Mouse (Mus musculus) neural tube, embryonic 15.5 days (tissue): Measurements from ENCODE around the gene 4930404N11Rik. TPM values are rescaled to one million over a fixed set of nuclear protein-coding genes. Genes with fewer than 3 reads are reported as not detected.

ENCODE experiments used
- ATAC-seq: fragments of 200-750 bp; cut with Nextera tagmentation; 2 replicates; pipeline ENCODE4 v1.8.0; 2017; ENCODE audit warnings: mild to moderate bottlenecking, moderate TSS enrichment, moderate library complexity; ENCODE audit not compliant: low FRiP score
- H3K27ac ChIP-seq: fragments of 300-500 bp; sonication (generic); replicated peaks from 2 replicates; pipeline ENCODE4 v1.5.1; 2015; ENCODE audit warnings: mild to moderate bottlenecking, inconsistent platforms
- H3K27me3 ChIP-seq: fragments of 300-500 bp; sonication (generic); replicated peaks from 2 replicates; pipeline ENCODE4 v1.6.1; 2015; ENCODE audit warnings: inconsistent platforms
- H3K36me3 ChIP-seq: fragments of 300-500 bp; sonication (generic); 2 replicates; pipeline ENCODE4 v1.6.1; 2015; ENCODE audit warnings: inconsistent platforms
- H3K4me1 ChIP-seq: fragments of 300-500 bp; sonication (generic); 2 replicates; pipeline ENCODE4 v1.6.1; 2015; ENCODE audit warnings: inconsistent platforms
- H3K4me2 ChIP-seq: fragments of 300-500 bp; sonication (generic); 2 replicates; pipeline ENCODE4 v1.6.1; 2015; ENCODE audit warnings: inconsistent platforms, mild to moderate bottlenecking, moderate library complexity
- H3K4me3 ChIP-seq: fragments of 300-500 bp; sonication (generic); replicated peaks from 2 replicates; pipeline ENCODE4 v1.5.1; 2015; ENCODE audit warnings: mild to moderate bottlenecking, inconsistent platforms
- H3K9ac ChIP-seq: fragments of 300-500 bp; sonication (generic); replicated peaks from 2 replicates; pipeline ENCODE4 v1.6.1; 2015; ENCODE audit warnings: mild to moderate bottlenecking, inconsistent platforms
- H3K9me3 ChIP-seq: fragments of 300-500 bp; sonication (generic); replicated peaks from 2 replicates; pipeline ENCODE4 v1.6.1; 2016; ENCODE audit warnings: inconsistent platforms
- WGBS: fragments of 180-500 bp; shearing (Covaris S2); methylation state at CpG from one replicate; pipeline ENCODE4 v1.1.7; 2015; ENCODE audit warnings: mixed read lengths; 5-methylcytosine and 5-hydroxymethylcytosine counted together
- polyA plus RNA-seq: library from polyadenylated mRNA; unstranded; fragments of >200 nt; fragmentation: Nextera tagmentation; extraction: Ambion mirVana; gene quantifications from 2 replicates; pipeline ENCODE4 v1.2.1, GENCODE M21; 2015

4930404N11Rik gene
- polyA plus RNA-seq, 1 experiment from 2014 or later, result 1.5 TPM

DNA sequence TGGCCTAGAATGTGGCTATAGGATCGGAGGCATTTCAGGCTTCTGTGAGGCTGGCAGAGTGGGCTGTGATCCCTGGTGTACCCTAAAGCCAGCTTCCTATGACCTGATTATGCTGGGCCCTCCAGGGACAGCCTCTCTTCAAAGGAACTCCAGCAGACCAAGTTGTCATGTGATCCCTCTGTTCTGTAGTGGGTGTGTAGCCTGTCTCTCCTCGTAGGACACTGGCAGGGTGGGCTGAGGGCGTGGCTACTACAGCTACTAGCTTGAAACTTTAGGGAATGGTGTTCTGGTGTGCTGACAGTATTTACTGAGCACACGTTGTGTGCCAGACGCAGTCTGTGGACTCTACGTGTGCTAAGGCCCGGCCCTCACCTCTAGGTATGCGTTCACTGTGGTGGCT lies 4.9 kb downstream of the 4930404N11Rik start:
- no peak overlapping the region for H3K4me3 ChIP-seq
- H3K36me3 ChIP-seq, result peaks cover 15% of the 10 kb centered on the region; the same call in 1 of the 2 replicates
- no peak for ATAC-seq
- no peak overlapping the region for H3K4me2 ChIP-seq
- no peaks in the 10 kb centered on the region for H3K9me3 ChIP-seq
- 62% methylated on average over 8 of the region's 8 CpGs for WGBS
- peaks cover 62% of the 10 kb centered on the region for H3K4me1 ChIP-seq
- H3K9ac ChIP-seq, result no peak overlapping the region
- peaks cover 31% of the 10 kb centered on the region for H3K27me3 ChIP-seq
- no peak overlapping the region for H3K27ac ChIP-seq

DNA sequence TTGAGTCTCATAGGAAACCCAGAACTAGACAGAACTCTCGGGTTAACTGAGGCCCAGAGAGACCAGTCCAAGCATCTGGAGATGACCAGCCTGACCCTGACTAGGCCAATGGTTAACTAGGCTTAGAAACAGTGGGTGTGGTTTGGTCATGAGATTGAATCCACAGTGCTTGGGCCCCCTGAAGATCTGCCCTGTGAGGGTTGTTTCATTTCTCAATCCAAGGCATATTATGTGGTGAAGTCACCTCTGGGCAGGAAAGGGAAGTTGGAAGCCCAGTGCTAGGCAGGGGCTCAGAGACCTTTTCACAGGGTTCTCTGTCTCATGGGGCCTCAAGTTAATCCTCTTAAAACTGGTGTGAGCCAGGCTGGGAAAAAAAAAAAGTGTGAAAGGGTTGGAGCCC lies 6.8 kb downstream of the 4930404N11Rik start:
- Histone ChIP-seq H3K9ac (no peak overlapping the region), H3K27me3 (peaks cover 15% of the 10 kb centered on the region), H3K36me3 (peaks cover 15% of the 10 kb centered on the region; the same call in 1 of the 2 replicates), H3K4me3 (0 out of 2 replicates have a peak overlapping the region, but pooled peaks have one; percentile 73), H3K27ac (no peak overlapping the region), H3K9me3 (no peaks in the 10 kb centered on the region), H3K4me2 (peak overlapping the region; percentile 85), H3K4me1 (peaks cover 47% of the 10 kb centered on the region)
- no peak for ATAC-seq
- 68% methylated on average over 1 of the region's 1 CpGs for WGBS

GRCm38 (mm10) chr10:81358209-81358608 lies 7.4 kb downstream of the 4930404N11Rik start:
- no peak for ATAC-seq
- 36% methylated on average over 4 of the region's 4 CpGs for WGBS
- Histone ChIP-seq H3K36me3 (peaks cover 15% of the 10 kb centered on the region; the same call in 1 of the 2 replicates), H3K27me3 (peaks cover 8% of the 10 kb centered on the region), H3K4me2 (peak overlapping the region; percentile 85), H3K4me1 (peaks cover 42% of the 10 kb centered on the region), H3K9ac (peak overlapping the region; percentile 76), H3K9me3 (no peaks in the 10 kb centered on the region), H3K4me3 (peak overlapping the region; percentile 73), H3K27ac (no peak overlapping the region)

- peaks cover 7% of the 10 kb centered on the region; the same call in 1 of the 2 replicates for H3K36me3 ChIP-seq
- H3K4me2 ChIP-seq, result peak within 1 kb of the TSS; percentile 85
- peak; percentile 93 for ATAC-seq
- H3K27me3 ChIP-seq, result no peaks in the 10 kb centered on the region
- H3K27ac ChIP-seq, result peak within 1 kb of the TSS; percentile 63
- H3K4me1 ChIP-seq, result peaks cover 42% of the 10 kb centered on the region
- no peaks in the 10 kb centered on the region for H3K9me3 ChIP-seq
- peak within 1 kb of the TSS; percentile 73 for H3K4me3 ChIP-seq
- H3K9ac ChIP-seq, result peak within 1 kb of the TSS; percentile 76
- WGBS, result 2% methylated on average over 64 of the region's 79 CpGs
These were observed 8.4 kb downstream of the 4930404N11Rik start, which contains the start of gene Mfsd12 for GRCm38 (mm10) chr10:81356991-81357844. TSS of gene Mfsd12 (plus strand) at chr10:81357491.

DNA sequence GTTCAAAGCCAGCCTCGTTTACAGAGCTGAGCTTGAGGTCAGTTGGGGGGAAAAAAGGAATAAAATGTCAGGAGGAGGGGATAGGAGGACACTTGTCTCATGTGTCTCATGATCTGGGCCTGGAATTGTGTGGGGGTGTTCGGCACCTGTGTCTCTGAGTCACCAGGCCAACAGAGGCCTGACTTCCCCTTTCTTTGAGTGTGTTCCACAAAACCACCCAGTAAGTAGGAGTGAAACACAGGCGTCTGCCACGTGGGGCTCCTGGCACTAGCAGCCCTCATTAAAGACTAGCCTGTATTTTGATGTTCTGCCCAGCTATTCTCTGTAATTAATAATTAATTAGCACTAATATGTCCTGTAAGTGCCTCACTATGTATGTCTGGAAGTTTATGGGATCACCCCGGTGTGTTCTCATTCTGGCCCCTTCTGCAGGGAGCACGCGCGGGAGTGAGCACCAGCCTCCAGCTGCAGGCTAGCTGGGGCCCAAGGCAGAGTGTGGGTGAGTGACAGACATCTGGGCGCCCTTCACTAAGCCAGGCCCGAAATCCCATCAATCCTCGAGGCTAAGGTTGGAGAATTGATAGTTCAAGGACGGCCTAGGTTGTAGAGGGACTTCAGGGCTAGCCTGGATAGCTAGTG lies 9.1 kb downstream of the 4930404N11Rik start:
- ATAC-seq, result no peak
- 54% methylated on average over 12 of the region's 12 CpGs for WGBS
- H3K4me2 ChIP-seq, result peak overlapping the region; percentile 85
- no peaks in the 10 kb centered on the region for H3K9me3 ChIP-seq
- H3K27ac ChIP-seq, result peak overlapping the region; percentile 9; the same call in 1 of the 2 replicates
- H3K9ac ChIP-seq, result peak overlapping the region; percentile 23; the same call in 1 of the 2 replicates
- peak overlapping the region; percentile 73; the same call in 1 of the 2 replicates for H3K4me3 ChIP-seq
- no peaks in the 10 kb centered on the region for H3K27me3 ChIP-seq
- peaks cover 42% of the 10 kb centered on the region for H3K4me1 ChIP-seq
- H3K36me3 ChIP-seq, result peaks cover 5% of the 10 kb centered on the region; the same call in 1 of the 2 replicates

DNA sequence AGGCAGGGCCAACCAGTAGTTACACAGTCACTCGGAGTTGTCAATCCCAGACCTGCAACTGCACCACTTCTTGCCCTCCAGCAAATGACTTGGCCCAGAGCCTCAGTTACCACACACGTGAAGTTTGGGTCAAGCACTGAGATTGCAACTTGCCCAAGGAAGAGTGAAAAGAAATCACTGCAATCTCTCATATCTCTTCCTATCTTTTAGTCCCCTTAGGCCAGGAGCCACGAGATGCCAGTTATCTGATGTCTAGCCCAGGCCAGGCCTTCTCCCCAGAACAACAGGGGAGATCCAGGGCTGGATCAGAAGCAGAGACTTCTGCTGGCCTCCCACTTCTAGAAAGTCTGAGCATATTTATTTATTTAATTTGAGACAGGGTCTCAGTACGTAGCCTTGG lies 10.1 kb downstream of the 4930404N11Rik start:
- Histone ChIP-seq H3K27ac (no peak overlapping the region), H3K4me1 (peaks cover 37% of the 10 kb centered on the region), H3K36me3 (peaks cover 5% of the 10 kb centered on the region; the same call in 1 of the 2 replicates), H3K27me3 (no peaks in the 10 kb centered on the region), H3K9me3 (no peaks in the 10 kb centered on the region), H3K4me3 (no peak overlapping the region), H3K4me2 (no peak overlapping the region), H3K9ac (no peak overlapping the region)
- WGBS, result 94% methylated on average over 4 of the region's 4 CpGs
- no peak for ATAC-seq

- Histone ChIP-seq H3K36me3 (peaks cover under 1% of the 10 kb centered on the region; the same call in 1 of the 2 replicates), H3K27me3 (no peaks in the 10 kb centered on the region), H3K4me1 (peaks cover 34% of the 10 kb centered on the region), H3K4me2 (no peak overlapping the region), H3K9ac (no peak overlapping the region), H3K4me3 (no peak overlapping the region), H3K9me3 (no peaks in the 10 kb centered on the region), H3K27ac (no peak overlapping the region)
- 77% methylated on average over 9 of the region's 9 CpGs for WGBS
- ATAC-seq, result no peak
These were observed 10.7 kb downstream of the 4930404N11Rik start for GRCm38 (mm10) chr10:81354738-81355477.

DNA sequence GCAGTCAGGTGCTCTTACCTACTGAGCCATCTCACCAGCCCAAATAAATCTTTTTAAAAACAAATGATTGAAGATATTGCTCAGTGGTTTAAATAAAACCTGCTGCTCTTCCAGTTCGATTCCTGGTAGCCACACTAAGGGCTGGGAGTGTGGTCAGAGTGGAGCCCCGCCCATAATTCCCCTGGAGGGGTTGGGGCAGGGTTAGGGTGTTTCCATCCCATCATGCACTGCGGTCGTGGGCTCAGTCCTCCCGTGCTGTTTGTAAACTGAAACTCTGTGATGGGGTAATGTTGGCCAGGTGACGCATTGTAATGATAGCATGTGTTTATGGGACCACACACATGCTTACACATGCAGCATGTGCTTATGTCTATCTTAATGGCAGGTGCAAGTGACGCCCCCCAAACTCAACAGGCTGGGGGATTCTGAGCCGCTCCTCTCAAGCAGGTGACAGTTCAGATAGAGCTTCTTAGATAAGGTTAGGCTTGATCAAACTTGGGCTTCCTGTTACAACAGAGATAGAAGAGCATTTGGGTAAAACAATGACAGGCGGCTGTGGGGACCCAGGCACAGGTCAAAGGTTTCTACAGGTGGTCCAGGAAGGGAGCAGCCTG lies 13.8 kb downstream of the 4930404N11Rik start:
- Histone ChIP-seq H3K4me2 (no peak overlapping the region), H3K27ac (no peak overlapping the region), H3K9me3 (no peaks in the 10 kb centered on the region), H3K27me3 (peaks cover 11% of the 10 kb centered on the region), H3K36me3 (no peaks in the 10 kb centered on the region), H3K9ac (no peak overlapping the region), H3K4me3 (no peak overlapping the region), H3K4me1 (peaks cover 27% of the 10 kb centered on the region)
- WGBS, result 25% methylated on average over 9 of the region's 9 CpGs
- ATAC-seq, result no peak

DNA sequence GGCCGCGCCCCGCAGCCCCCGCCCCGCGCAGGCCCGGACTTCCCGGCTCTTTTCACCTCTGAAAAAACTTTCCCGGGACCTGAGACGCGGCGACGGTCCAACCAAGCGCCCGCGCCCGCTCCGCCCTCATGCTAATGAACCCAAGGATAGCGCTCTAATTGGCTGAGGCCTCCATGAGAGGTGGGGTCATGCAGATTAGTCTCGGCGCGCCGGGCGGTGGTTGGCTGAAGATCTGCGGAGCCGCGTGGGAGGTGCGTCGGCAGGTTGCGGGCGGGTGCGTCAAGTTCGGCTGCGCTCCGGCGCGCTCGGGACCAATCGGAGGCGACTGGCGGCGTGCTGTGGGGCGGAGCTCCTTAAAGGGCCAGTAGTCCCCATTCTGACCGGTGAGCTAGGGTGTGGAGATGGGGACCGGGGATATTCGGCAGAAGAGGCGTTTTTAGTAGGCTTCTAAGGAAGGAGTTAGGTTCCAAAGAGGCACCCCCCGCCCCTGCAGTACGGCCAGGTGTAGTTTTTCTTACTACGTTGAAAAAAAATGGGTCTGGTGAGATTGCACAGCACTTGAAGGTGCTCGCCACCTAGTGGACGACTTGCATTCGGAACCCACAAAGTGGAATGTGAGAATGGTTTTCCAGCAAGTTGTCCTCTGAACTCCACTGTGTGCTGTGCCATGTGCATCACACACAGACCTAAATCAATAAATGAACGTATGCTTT lies 15.1 kb downstream of the 4930404N11Rik start, which contains the start of gene Hmg20b:
Gene Hmg20b, minus strand, starts transcription at position 130 of the 713 bp plus-strand sequence.
- Histone ChIP-seq H3K36me3 (no peaks in the 10 kb centered on the region), H3K9ac (peak within 1 kb of the TSS; percentile 62), H3K27ac (peak within 1 kb of the TSS; percentile 83), H3K4me3 (peak within 1 kb of the TSS; percentile 65), H3K4me2 (peak within 1 kb of the TSS; percentile 95), H3K27me3 (peaks cover 14% of the 10 kb centered on the region), H3K4me1 (peaks cover 29% of the 10 kb centered on the region), H3K9me3 (no peaks in the 10 kb centered on the region)
- ATAC-seq, result peak; percentile 94
- under 1% methylated on average over 54 of the region's 54 CpGs for WGBS

DNA sequence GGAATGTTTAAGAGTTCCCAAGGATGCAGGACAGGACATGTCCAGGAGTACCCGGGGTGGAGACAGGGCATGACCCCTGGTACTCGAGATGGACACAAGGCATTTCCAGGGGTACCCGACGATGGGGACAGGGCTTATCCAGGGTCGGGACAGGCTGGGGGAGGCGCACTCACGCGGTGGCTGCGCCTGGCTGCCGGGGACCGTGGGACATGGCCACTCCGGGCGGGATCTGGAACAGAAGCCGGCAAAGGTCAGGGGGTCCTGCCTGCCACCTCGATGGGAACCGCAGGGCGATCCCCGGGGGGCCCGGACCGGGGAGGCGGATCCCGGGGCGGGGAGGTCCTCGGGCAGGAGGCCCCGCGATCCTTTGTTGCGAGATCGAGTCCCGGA lies 15.7 kb downstream of the 4930404N11Rik start:
- Histone ChIP-seq H3K4me3 (peak overlapping the region; percentile 65), H3K9me3 (no peaks in the 10 kb centered on the region), H3K27me3 (peaks cover 17% of the 10 kb centered on the region), H3K4me1 (peaks cover 29% of the 10 kb centered on the region), H3K27ac (peak overlapping the region; percentile 56), H3K9ac (peak overlapping the region; percentile 62), H3K36me3 (no peaks in the 10 kb centered on the region), H3K4me2 (peak overlapping the region; percentile 95)
- WGBS, result 1% methylated on average over 29 of the region's 29 CpGs
- ATAC-seq, result peak; percentile 19
